Mouse (Mus musculus) adipocyte (in vitro differentiated cells): ENCODE results near the gene Clrn2.

Experiments
- DNase-seq: peaks from one replicate; pipeline ENCODE4 v3.0.0-alpha.2; 2016; ENCODE audit warnings: low spot score

Clrn2 gene

DNA sequence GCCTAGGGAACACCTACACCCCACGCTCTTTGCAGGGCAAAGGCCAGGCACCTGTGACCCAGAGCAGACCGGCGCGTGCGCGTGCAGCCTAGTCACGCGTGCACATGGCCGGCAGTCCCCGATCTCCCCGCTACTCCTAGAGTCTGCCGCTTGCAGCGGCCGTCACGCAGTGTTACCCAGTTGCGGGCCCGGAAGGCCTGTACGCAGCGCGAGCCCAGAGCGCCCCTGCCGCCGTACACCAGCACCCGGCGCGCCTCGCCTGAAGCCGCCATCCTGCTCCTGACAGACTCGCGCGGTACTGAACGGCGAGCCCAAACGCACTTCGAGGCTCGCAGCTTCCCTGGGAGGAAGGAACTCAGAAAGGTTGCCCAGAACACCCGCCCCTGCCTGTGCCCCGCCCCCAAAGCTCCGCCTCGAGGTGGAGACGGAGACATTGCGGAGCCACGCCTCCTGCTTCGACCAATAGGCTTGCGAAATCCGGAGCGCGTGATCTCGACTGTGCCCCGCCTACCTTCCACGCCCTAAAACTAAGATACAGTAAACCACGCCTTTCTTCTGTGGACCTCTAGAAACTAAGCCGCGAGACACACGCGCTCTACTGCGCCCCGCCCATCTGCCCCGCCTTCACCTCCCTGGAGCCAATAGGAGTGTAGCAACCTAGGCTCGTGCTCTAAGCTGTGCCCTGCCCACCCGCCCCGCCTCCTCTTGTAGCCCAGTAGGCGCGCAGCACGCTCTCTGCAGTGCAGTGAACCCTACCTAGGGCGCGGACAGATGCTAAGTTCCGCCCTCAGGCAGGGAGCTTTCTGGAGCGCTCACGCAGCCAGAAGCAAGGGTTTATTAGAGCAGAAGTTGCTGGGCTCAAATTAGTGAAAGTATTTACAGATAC is 3.5 kb upstream of the Clrn2 start, which contains the start of gene Qdpr:
Gene Qdpr, minus strand, starts transcription at position 406 of the 886 bp plus-strand sequence.
- peak; percentile 100 for DNase-seq

DNA sequence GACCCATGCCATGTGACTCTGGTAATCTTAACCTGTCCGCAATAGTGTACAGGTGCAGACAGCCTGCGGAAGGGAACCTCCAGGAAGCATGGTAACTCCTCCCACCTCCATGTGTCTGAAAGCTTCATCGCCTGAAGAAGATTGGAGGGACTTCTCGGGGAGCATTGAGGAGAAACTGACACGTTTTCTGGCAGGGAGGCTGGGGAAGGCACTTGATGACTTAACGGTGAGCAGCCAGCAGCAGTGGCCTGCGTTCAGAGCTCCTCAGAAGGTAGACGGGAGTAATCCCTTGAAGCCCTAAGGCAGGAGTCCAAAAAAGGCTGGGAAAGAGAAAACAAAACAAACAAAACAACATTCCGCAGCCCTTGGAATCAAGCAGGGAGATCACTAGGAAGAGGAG is 905 bp downstream of the Clrn2 start:
- DNase-seq = no peak

DNA sequence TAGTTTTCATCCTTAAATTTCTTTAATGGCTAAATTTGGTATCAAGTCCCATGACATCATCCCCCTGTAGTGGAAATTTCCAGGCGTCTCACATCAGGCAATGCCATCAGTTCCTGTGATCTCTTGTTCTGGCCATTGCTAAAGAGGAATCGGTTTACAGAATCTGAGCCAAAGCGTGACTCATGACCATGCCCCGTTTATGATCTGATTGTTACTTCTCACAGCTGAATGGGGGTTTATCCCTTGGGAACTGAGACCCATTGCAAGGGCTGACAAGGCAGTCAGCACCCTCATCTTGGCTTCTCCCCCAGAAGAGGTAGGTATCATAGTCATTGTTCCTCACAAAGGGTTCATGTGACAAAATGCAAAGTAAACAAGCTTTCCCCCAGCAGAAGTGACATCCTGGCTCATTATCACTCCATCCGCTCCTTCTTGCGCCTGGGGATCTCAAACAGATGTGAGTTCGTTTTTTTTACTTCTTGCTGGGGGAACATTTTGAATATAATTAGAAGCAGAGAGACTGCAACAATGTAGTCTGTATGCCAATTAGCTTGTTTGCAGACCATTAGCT is 19.4 kb downstream of the Clrn2 start:
- DNase-seq = no peak

DNA sequence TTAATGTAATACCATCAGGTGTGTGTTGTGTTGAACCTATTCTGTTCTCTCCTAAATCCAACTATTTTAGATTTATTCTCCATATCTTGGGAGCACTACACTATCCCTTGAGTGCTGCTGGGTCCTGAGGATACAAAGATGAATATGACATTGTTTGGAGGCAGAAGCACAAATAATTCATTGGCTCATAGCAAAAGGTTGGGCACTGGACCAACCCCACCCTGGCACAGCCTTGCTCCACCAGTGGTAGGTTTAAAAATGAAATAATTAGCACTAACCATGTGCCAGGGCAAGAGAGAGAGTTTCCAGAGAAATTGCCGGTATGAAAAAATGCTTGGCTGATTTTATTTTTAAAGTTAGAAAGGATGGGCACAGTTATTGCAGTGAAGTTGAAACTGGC is 20.0 kb downstream of the Clrn2 start:
- DNase-seq = no peak

DNA sequence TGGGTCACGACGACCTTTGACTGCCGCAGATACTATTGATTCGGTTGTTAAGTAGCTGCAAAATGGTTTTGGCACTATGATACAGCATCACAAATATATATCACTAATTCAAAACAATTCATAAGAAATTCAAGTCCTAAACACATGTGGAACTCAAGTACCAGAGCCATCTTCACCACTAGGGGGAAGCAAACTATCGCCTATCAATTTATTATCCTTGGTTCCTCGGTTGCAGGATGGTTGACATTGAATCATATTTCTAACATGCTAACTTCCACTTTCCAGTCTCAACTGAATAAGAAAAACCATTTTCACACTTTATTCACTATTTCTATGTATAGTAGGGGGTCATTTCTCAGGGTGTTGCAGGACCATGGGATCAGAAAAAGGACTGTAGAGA is 20.7 kb downstream of the Clrn2 start:
- DNase-seq = peak; percentile 88

DNA sequence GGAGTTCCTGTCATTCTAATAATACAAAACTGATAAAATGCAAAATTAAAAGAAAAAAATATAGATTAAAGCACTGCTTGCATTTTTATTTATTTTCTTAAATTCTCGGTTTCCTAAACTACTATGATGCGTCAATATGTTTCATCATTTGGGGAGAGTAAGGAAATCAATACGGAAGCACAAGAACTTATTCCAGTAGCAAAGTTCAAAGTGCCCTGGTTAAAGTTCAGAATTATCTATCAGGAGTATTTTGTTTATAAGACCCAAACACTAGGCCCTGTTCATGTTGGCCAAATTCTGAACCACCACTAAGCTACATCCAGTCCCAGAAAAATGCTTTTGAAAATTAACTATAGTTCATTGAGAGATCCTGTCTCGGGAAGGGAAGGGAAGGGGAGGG is 21.2 kb downstream of the Clrn2 start:
- no peak for DNase-seq

DNA sequence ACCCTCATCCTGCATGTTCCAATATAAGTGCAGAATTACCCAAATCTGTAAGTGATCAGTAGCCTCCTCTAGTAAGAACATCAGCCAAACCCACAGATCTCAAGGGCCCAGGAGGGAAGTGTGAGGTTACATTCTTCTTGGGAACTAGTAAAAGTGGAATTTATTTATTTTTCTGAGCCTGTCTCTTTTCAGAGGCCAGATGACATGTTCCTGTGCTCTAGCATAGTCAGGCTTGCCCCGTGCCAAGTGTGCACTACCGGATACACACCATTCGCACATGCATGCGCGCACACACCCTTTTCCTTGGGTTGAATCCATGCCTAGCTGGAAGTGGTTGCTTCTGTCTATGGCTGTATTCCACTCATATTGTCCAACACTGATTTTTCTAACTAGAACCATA is 22.2 kb downstream of the Clrn2 start:
- DNase-seq = no peak

DNA sequence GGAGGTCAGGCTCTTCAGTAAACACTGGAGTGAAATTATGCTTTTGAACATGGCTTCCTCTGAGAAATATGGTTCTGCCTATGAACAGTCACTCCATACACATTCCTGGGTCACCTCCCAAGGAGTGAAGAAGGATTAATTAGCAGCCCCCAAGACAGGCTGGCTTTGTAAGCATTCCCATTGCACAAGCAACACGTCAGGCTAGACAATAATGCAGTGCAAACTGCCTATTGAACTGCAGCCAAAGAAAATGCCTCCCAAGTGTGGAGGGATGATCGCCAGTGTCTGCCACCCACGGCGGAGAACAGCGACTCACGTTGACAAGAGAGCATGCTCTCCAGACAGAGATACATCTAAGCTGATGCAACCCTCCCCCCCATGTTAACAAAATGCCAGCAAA is 22.7 kb downstream of the Clrn2 start:
- DNase-seq = no peak

DNA sequence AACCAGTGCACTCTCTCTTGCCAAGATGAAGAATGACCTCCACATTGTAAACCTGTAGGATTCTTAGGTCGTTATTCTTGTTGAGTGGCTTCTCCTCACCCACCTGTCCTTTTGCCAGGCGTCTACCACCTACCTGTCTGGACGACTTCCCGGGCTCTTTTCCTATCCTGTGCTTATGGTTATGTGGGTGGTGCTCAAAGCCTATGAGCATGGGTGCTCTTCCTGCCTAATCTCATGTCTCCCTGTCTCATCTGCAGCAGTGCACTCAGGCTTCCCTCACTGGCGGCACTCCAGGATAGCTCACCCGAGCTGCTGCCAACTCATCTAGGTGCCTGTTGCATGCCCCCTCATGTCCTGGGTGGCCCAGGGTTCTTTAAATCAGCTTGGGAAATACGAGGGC is 24.1 kb downstream of the Clrn2 start:
- no peak for DNase-seq

DNA sequence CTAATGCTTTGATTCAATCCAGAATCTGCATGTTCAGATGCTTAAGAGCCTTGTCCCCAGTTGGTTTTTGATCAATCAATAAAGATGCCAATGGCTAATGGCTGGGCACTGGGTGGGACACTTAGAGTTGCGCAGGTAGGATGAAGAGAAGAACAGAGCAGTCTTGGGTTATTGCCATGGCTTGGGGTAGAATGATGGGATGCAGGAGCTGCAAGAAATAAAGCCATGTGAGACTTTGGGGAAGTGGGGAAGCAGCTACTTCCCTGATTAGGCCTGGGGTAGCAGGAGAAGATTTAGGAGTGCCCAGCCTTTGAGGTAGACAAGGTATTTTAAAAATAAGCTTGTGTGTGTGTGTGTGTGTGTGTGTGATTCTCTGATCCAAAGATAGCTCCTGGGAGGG is 26.5 kb downstream of the Clrn2 start:
- DNase-seq = no peak

DNA sequence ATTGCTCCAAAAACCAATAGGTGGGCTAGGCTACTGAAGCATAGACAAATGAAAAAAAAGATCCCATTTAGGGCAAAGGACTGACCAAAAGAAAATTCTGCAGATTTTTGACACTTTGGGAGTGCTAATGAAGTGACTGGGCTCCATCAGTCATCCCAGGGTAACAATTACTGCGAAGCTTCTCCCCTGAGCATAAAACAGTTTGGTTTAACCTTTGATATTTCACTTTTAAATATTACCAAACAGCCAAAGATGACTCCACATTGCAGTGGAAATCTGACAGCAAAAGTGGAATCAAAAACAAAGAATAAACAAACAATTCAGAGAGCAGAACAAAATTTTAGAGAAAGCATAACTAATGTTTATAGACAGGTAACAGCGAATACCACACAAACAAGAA is 27.6 kb downstream of the Clrn2 start:
- no peak for DNase-seq

DNA sequence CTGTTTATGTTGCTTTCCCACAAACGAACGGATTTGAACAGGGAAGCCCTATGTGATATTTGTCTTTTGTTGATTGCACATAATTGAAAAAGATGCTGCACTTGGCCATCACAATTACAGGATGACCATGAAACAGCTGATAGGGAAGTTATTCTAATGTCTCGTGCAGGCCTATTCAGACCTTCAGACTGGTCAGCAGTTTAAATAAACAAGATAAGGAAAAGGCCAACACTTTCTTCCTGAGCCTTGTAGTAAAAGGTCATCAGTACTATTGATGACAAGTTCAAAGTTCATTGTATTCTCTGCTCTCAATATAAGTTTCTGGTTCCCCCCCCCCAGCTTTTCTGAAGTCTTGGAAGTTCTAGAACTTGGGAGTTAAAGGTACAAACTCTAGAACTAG is 29.1 kb downstream of the Clrn2 start:
- DNase-seq = no peak

DNA sequence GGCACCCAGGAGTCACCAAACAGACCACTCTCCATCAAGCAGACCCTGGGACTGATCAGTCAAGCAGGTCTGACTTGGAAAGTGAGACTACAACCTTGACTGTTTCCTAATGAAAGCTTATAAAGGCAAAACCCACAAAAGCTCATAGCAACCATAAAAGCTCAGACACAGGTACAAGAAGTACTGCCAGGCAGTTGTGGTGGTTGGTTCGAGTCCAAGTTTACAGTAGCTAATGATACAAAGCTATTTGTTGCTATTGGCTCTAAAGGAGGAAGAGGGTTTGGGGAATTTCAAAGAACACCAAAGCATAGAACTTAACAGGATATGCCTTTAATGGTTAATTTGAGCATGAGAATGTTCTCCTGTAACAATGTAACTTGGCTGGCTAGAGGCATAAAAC is 30.1 kb downstream of the Clrn2 start:
- DNase-seq = no peak

DNA sequence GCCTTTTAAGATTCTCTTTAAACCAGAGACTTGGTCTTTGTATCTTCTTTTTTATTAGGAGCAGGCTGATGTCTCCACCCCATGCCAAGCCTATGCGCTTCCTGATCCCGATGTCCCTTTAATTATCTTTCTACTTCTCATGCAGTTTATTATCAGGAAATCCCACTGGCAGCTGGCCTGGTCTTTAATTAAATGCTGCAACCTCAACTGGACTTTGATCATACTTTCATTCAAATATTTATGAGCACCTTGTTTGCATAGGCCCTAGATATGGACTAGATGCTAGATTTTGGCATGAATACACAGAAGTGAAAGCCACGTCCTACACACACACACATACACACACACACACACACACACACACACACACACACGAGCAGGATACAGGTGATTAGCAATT is 38.2 kb downstream of the Clrn2 start:
- DNase-seq = no peak

DNA sequence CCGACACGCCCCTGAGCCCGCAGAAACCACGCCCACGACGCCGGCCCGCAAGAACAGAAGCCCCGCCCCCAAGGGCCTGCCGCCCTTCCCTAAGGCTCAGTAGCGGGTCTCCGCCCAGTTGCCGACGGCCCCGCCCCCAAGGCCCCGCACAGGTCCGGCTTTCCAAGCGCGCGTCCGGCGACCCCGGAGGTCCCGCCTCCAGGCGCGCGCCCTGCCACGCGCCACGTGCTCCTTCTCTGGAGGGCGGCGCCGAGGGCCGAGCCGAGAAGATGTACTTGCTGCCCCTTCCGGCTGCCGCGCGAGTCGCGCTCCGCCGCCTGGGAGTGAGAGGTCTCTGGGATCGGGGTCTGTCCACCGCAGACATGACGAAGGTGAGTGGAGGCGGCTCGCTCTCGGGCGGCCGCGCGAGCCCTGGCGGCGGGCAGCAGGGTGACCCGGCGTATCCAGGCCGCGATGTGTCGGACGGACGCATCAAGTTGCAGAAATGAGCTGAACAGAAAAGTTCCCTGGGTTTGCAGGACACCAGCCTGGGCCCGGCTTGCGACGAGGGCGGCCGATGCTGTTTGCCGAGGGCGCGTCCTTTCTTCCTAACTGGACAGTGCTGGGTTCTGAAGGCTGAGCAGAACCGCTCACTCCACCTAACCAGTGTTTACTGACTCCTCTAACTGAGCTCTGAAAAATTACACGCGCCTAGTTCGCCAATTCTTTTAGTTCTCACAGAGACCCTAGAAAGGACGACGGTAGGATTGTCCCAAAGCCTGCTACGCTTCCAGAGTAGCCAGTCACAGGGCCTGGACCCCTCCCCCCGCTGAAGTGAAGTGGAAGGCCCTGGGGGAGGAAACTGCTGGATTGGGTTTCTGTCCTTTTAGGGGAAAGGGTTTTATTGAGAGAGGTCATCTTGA is 39.9 kb downstream of the Clrn2 start, which contains the start of gene Lap3:
Gene Lap3, plus strand, starts transcription at position 184 of the 902 bp plus-strand sequence.
- peak; percentile 99 for DNase-seq

DNA sequence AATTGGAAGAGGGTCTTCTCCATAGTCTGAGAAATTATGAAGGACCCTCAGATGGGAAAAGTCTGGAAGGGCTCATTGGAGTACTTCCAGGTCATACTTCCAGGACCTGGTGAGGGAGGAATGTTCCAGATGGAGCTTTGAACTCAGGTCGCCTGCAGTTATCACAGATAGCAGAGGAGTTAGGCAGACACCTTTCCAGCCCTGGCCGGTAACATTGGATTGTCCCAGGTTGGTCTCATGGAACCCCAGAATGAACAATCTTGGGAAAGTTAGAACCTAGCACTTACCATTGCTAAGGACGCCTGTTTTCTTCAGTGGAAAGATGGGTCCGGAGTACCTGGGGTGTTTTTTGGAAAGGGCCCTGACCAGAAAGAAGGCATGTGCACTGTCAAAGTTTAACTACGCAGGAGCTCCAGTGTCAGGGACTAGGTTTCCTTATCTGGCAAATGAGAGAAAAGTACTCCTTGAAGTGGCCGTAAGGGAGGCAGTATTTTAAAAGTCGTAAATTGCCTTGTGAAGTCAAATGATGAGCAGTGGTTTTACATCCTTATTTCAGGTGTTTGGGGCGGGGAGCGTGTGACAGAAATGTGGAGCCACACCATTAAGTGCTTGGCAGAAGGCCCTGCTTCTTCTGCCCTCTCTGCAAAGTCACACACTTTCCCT is 40.7 kb downstream of the Clrn2 start:
- DNase-seq = no peak

DNA sequence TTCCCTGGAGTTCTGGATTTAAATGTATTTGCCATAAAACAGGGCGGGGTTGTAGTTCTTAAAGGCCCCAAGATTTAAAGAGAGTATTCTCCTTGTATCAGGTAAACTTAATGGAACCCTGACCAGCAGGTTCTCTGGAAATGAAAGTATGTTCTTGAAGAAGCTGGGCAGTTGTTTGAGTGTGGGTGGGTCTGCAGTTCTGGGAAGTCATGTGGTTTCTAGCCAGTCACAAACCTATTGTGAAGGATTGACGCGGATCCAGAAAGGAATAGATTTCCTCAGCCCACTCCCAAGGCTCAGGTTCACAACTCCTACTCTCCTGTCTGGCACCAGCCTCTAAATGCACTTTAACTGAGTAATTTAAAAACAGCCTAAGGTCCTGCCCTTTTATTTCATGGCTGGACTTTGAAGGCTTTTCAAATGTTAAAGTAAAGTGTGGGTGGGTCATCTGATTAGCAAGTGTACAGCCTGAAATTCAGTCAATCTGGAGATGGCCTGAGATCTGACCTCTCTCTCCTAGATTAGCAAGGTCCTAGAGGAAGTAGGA is 42.0 kb downstream of the Clrn2 start:
- no peak for DNase-seq

DNA sequence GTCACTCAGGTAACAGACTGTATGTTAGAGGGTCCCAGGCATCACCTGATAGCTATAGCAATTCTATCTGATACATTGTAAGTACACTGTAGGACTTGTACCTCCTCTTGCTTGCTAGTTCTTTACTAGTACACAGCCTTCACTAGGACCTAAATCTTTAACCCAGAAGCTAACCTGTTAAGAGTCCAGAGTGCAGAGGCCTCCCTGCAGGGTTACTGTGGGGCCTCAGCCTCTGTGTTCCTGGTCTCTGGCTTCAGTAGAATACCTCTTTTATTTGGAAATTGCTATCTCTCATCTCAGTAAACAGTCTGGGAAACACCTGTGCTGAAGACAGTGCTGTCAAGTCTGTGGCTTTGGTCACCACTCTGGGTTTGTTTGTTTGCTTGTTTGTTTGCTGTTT is 42.5 kb downstream of the Clrn2 start:
- no peak for DNase-seq

DNA sequence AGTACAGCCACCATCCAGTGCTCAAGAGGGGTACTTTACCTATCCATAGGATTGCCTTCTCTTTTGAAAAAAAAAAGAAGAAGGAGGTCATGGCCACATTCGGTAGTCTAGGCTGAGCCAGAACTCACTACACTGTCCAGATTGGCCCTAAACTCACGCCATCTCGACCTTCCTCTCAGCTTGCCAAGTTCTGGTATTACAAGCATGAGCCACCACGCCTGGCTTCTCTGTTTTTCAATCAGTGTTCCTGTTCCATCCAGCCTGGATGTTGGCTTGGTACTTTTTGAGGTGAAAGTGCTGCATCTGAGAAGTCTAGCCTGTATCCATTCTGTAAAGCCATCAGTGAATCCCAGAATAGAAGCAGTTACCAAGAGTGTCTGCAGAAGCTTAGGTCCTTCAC is 42.9 kb downstream of the Clrn2 start:
- DNase-seq = peak; percentile 52

DNA sequence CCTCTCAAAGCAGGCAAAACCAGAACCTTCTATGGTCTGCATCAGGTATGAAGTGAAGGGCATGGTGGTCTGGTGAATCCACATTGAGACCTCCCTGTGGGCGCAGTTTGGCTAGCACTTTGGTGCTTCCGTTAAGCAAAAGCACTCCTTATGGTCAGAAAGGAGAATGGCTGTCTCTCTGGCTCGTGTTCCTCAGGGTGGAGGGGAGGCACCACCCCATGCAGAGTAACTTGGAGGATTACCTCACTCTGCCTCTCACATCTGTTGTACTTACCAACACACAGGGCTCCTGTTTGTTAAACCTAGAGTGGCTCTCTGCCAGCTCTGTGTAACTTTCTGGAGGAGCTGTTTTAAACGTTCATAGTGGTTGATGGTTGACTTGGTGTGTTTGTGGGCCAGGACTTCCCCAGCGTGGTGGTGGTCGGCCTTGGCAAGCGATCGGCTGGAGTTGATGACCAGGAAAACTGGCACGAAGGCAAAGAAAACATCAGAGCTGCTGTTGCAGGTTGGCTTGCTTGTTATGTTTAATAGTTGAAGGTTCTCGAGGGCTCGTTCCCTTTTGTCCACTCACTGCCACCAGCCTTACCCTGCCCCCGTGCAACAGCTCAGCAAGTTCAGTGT is 43.5 kb downstream of the Clrn2 start:
- no peak for DNase-seq

DNA sequence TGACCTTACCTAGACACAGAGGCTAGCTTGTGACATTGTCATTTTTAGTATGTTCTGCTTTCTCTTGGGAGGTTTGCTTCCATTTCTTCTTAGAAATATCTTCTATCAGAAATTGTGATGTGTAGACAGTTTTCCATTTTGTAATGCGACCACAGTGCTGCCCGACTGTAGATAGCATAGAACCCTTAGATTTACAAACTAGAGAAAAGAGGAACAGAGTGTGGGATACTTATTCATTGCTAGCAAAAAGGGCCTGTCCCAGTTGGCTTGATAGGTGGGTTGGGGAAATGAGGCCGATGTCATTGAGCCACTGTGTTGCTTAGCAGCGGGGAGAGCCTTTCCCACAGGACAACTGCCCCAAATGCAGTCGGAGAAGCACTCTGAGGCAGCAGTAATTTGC is 44.0 kb downstream of the Clrn2 start:
- DNase-seq = no peak
